Mouse (Mus musculus) C2C12 (cell line): Measurements from ENCODE around the gene Uso1. TPM values are rescaled to one million over a fixed set of nuclear protein-coding genes. Genes with fewer than 3 reads are reported as not detected.
"Not testable (repeated sequence)": the region's sequence is repeated elsewhere in the genome, so short reads cannot be mapped to it uniquely, and the experiment has no call there.

Experiments used
- H3K27me3 ChIP-seq: one replicate; pipeline ENCODE4 v1.6.1; 2011; ENCODE audit not compliant: control insufficient read depth, insufficient read depth, insufficient read length
- H3K36me3 ChIP-seq: one replicate; pipeline ENCODE4 v1.6.1; 2011; ENCODE audit not compliant: control insufficient read depth, insufficient read depth
- H3K4me3 ChIP-seq: one replicate; pipeline ENCODE4 v1.5.1; 2011; ENCODE audit warnings: mild to moderate bottlenecking, control low read depth; ENCODE audit not compliant: poor library complexity, insufficient read depth, severe bottlenecking
- H3K79me2 ChIP-seq: one replicate; pipeline ENCODE4 v1.6.1; 2011; ENCODE audit not compliant: control insufficient read depth, insufficient read depth
- H3K79me3 ChIP-seq: one replicate; pipeline ENCODE4 v1.6.1; 2011; ENCODE audit warnings: low read depth, control low read depth
- H3ac ChIP-seq: one replicate; pipeline ENCODE3; 2011; ENCODE audit warnings: low read depth; ENCODE audit not compliant: control insufficient read depth, insufficient read length
- CEBPB ChIP-seq: IDR thresholded peaks from one replicate; pipeline ENCODE4 v1.6.1; 2011; ENCODE audit warnings: low read depth, mild to moderate bottlenecking, control low read depth, moderate library complexity
- CTCF ChIP-seq: IDR thresholded peaks from one replicate; pipeline ENCODE4 v1.5.1; 2011; ENCODE audit not compliant: control insufficient read depth, insufficient read depth, insufficient read length
- FOSL1 ChIP-seq: IDR thresholded peaks from one replicate; pipeline ENCODE4 v1.8.0; 2011; ENCODE audit warnings: mild to moderate bottlenecking, low read length; ENCODE audit not compliant: poor library complexity, insufficient read depth, severe bottlenecking
- MAX ChIP-seq: IDR thresholded peaks from one replicate; pipeline ENCODE4 v1.6.1; 2011; ENCODE audit warnings: mild to moderate bottlenecking, control low read depth
- MYOD1 ChIP-seq: IDR thresholded peaks from one replicate; pipeline ENCODE4 v1.6.1; 2011; ENCODE audit warnings: low read depth; ENCODE audit not compliant: control insufficient read depth, insufficient read length
- MYOG ChIP-seq: IDR thresholded peaks from one replicate; pipeline ENCODE4 v1.6.1; 2011; ENCODE audit not compliant: control insufficient read depth, insufficient read length; ENCODE audit errors: extremely low read depth
- USF1 ChIP-seq: IDR thresholded peaks from one replicate; pipeline ENCODE4 v1.6.1; 2011; ENCODE audit warnings: low read depth, mild to moderate bottlenecking, control low read depth, moderate library complexity
- polyA plus RNA-seq: library from polyadenylated mRNA; unstranded; fragments of >200 nt; fragmentation: generic; extraction: Trizol; gene quantifications from one replicate; pipeline ENCODE4 v1.2.1, GENCODE M21; 2012; ENCODE audit warnings: missing spikeins

Uso1 gene
- polyA plus RNA-seq, 1 experiment, result 27.3 TPM

GRCm38 (mm10) chr5:92129321-92129768 is 8.4 kb upstream of the Uso1 start:
- Histone ChIP-seq H3ac (no peak overlapping the region), H3K36me3 (no peaks in the 10 kb centered on the region), H3K4me3 (no peak overlapping the region), H3K79me3 (peaks cover 3% of the 10 kb centered on the region), H3K79me2 (no peaks in the 10 kb centered on the region), H3K27me3 (no peaks in the 10 kb centered on the region)
- no peak for TF ChIP-seq FOSL1
- no peak for TF ChIP-seq MAX
- no peak for TF ChIP-seq USF1

GRCm38 (mm10) chr5:92130040-92130682 is 7.6 kb upstream of the Uso1 start:
- H3K79me2 ChIP-seq, result no peaks in the 10 kb centered on the region
- peaks cover 3% of the 10 kb centered on the region for H3K79me3 ChIP-seq
- H3K27me3 ChIP-seq, result no peaks in the 10 kb centered on the region
- H3K36me3 ChIP-seq, result no peaks in the 10 kb centered on the region
- TF ChIP-seq CTCF (no peak), CEBPB (no peak), MYOD1 (no peak)
- no peak overlapping the region for H3K4me3 ChIP-seq
- H3ac ChIP-seq, result no peak overlapping the region

GRCm38 (mm10) chr5:92132127-92132526 is 5.6 kb upstream of the Uso1 start:
- TF ChIP-seq MYOG (no peak), MAX (no peak), MYOD1 (no peak), CTCF (no peak), USF1 (no peak), FOSL1 (no peak), CEBPB (no peak)
- no peak overlapping the region for H3K4me3 ChIP-seq

GRCm38 (mm10) chr5:92133006-92133405 is 4.7 kb upstream of the Uso1 start:
- H3K4me3 ChIP-seq, H3K79me3 ChIP-seq, H3K79me2 ChIP-seq, H3K36me3 ChIP-seq, H3ac ChIP-seq, H3K27me3 ChIP-seq: not testable (repeated sequence)

More at GRCm38 (mm10) chr5:92132127-92132526, 5.6 kb upstream of the Uso1 start:
- Histone ChIP-seq H3K36me3 (no peaks in the 10 kb centered on the region), H3K79me3 (peaks cover 3% of the 10 kb centered on the region), H3K27me3 (no peaks in the 10 kb centered on the region), H3K79me2 (no peaks in the 10 kb centered on the region), H3ac (no peak overlapping the region)

GRCm38 (mm10) chr5:92134934-92135333 is 2.8 kb upstream of the Uso1 start:
- no peak for TF ChIP-seq MAX
- TF ChIP-seq CEBPB, result no peak
- no peak for TF ChIP-seq MYOG
- TF ChIP-seq CTCF, result no peak
- no peak for TF ChIP-seq FOSL1
- no peak for TF ChIP-seq MYOD1
- TF ChIP-seq USF1, result no peak
- peaks cover 20% of the 10 kb centered on the region for H3K79me2 ChIP-seq
- no peaks in the 10 kb centered on the region for H3K36me3 ChIP-seq
- H3K4me3 ChIP-seq, result no peak overlapping the region
- H3ac ChIP-seq, result no peak overlapping the region
- no peaks in the 10 kb centered on the region for H3K27me3 ChIP-seq
- H3K79me3 ChIP-seq, result peaks cover 19% of the 10 kb centered on the region

GRCm38 (mm10) chr5:92136536-92137238 is 1.1 kb upstream of the Uso1 start:
- peaks cover 23% of the 10 kb centered on the region for H3K79me3 ChIP-seq
- TF ChIP-seq CTCF (no peak), USF1 (no peak), CEBPB (no peak), FOSL1 (no peak), MYOD1 (no peak)
- peaks cover 34% of the 10 kb centered on the region for H3K79me2 ChIP-seq
- no peaks in the 10 kb centered on the region for H3K27me3 ChIP-seq
- H3K36me3 ChIP-seq, result no peaks in the 10 kb centered on the region
- H3K4me3 ChIP-seq, result peak overlapping the region; percentile 82
- H3ac ChIP-seq, result no peak overlapping the region
